Mouse (Mus musculus): ENCODE results near the gene Olfr672.
"Not testable (repeated sequence)": the region's sequence is repeated elsewhere in the genome, so short reads cannot be mapped to it uniquely, and the experiment has no call there.

The Olfr672 gene

GRCm38 (mm10) chr7:105001929-105002328 lies at the start of gene Olfr672:
Gene Olfr672, minus strand, starts transcription at chr7:105002029.
- no peak for DNase-seq

GRCm38 (mm10) chr7:105033836-105034235 lies 32.0 kb upstream of the Olfr672 start:
- not testable (repeated sequence) for DNase-seq

- DNase-seq: no peak
Observed at GRCm38 (mm10) chr7:105032398-105032797, 30.6 kb upstream of the Olfr672 start, which contains the start of gene Olfr676. Gene Olfr676, plus strand, starts transcription at chr7:105032698.

GRCm38 (mm10) chr7:105028360-105028759 lies 26.5 kb upstream of the Olfr672 start, which contains the start of gene Olfr675:
Gene Olfr675, minus strand, starts transcription at chr7:105028460.
- DNase-seq: no peak

- DNase-seq: no peak
Observed at GRCm38 (mm10) chr7:105022530-105022929, 20.7 kb upstream of the Olfr672 start.

GRCm38 (mm10) chr7:104979026-104979425 lies 22.8 kb downstream of the Olfr672 start, which contains the start of gene Olfr671:
Gene Olfr671, minus strand, starts transcription at chr7:104979126.
- DNase-seq: no peak

GRCm38 (mm10) chr7:104972507-104972906 lies 29.3 kb downstream of the Olfr672 start:
- not testable (repeated sequence) for DNase-seq

GRCm38 (mm10) chr7:104962520-104962919 lies 39.3 kb downstream of the Olfr672 start, which contains the start of gene Olfr670:
Gene Olfr670, minus strand, starts transcription at chr7:104962620.
- DNase-seq: no peak

- not testable (repeated sequence) for DNase-seq
Observed at GRCm38 (mm10) chr7:104950234-104950633, 51.6 kb downstream of the Olfr672 start.

Data from cerebellum, adult 11-12 months (tissue).